Mouse (Mus musculus): ENCODE results near the gene Wdr20rt. TPM values are rescaled to one million over a fixed set of nuclear protein-coding genes. Genes with fewer than 3 reads are reported as not detected.

The Wdr20rt gene
- not detected in 2 replicates for polyA plus RNA-seq (2012; rRNA removed)

GRCm38 (mm10) chr12:65225467-65225945, at the start of gene Wdr20rt:
TSS of gene Wdr20rt (plus strand) at chr12:65225517.

Other genes starting within 250 kb of the Wdr20rt start
- gene Prpf39, start 189.2 kb upstream of the Wdr20rt start, polyA plus RNA-seq (2012; rRNA removed) = 5.0 and 5.5 TPM in 2 replicates
- 9.1 and 11.3 TPM in 2 replicates for gene Fkbp3, start 151.5 kb upstream of the Wdr20rt start, polyA plus RNA-seq (2012; rRNA removed)
- gene Fancm, start 149.9 kb upstream of the Wdr20rt start, polyA plus RNA-seq (2012; rRNA removed) = 1.2 and 1.7 TPM in 2 replicates
- gene Mis18bp1, start 52.9 kb upstream of the Wdr20rt start, polyA plus RNA-seq (2012; rRNA removed) = 0.28 and 0.30 TPM in 2 replicates

Measured in colon, adult 2 months (tissue).